Mouse (Mus musculus) hindbrain, postnatal 0 days (tissue): ENCODE measurements around the gene Nipsnap2. TPM values are rescaled to one million over a fixed set of nuclear protein-coding genes. Genes with fewer than 3 reads are reported as not detected.

Experiments
- ATAC-seq: fragments of 200-750 bp; cut with Nextera tagmentation; 2 replicates; pipeline ENCODE4 v1.8.0; 2017; ENCODE audit warnings: mild to moderate bottlenecking, moderate TSS enrichment, moderate library complexity
- DNase-seq: peaks from one replicate; pipeline ENCODE4 v3.0.0-alpha.2; 2015; ENCODE audit warnings: low spot score
- H3K27ac ChIP-seq: fragments of 300-500 bp; sonication (generic); 2 replicates; pipeline ENCODE4 v1.5.1; 2014; ENCODE audit warnings: mild to moderate bottlenecking
- H3K27me3 ChIP-seq: fragments of 300-500 bp; sonication (generic); 2 replicates; pipeline ENCODE4 v1.6.1; 2014; ENCODE audit warnings: low read length, mixed read lengths; ENCODE audit not compliant: insufficient read depth
- H3K36me3 ChIP-seq: fragments of 300-500 bp; sonication (generic); 2 replicates; pipeline ENCODE4 v1.6.1; 2014; ENCODE audit warnings: low read length, mixed read lengths; ENCODE audit not compliant: insufficient read depth
- H3K4me1 ChIP-seq: fragments of 300-500 bp; sonication (generic); 2 replicates; pipeline ENCODE4 v1.6.1; 2014; ENCODE audit warnings: antibody characterized with exemption, low read length, mixed read lengths; ENCODE audit not compliant: insufficient read depth
- H3K4me2 ChIP-seq: fragments of 300-500 bp; sonication (generic); 2 replicates; pipeline ENCODE4 v1.6.1; 2014; ENCODE audit warnings: low read depth, mild to moderate bottlenecking, low read length, moderate library complexity, mixed read lengths
- H3K4me3 ChIP-seq: fragments of 300-500 bp; sonication (generic); 2 replicates; pipeline ENCODE4 v1.5.1; 2014; ENCODE audit warnings: low read length
- H3K9ac ChIP-seq: fragments of 300-500 bp; sonication (generic); replicated peaks from 2 replicates; pipeline ENCODE4 v1.6.1; 2014; ENCODE audit warnings: mild to moderate bottlenecking, low read length, moderate library complexity, mixed read lengths
- H3K9me3 ChIP-seq: fragments of 300-500 bp; sonication (generic); 2 replicates; pipeline ENCODE4 v1.6.1; 2016; ENCODE audit warnings: low read length, mixed read lengths
- CTCF ChIP-seq: IDR thresholded peaks from 2 replicates; pipeline ENCODE4 v1.5.1; 2016; ENCODE audit warnings: antibody characterized with exemption, control low read depth, low read depth
- WGBS: fragments of 180-500 bp; shearing (Covaris S2); extraction: QIAGEN DNeasy Blood & Tissue Kit; methylation state at CpG from one replicate; pipeline ENCODE4 v1.1.7; 2014; 5-methylcytosine and 5-hydroxymethylcytosine counted together
- polyA plus RNA-seq: library from polyadenylated mRNA; unstranded; fragments of >200 nt; fragmentation: Nextera tagmentation; extraction: Ambion mirVana; gene quantifications from 2 replicates; pipeline ENCODE4 v1.2.1, GENCODE M21; 2015
- total RNA-seq: library from RNA; depleted of rRNA; stranded (reverse); fragments of >200 nt; gene quantifications from 2 replicates; pipeline ENCODE4 v1.2.3, GENCODE M21; 2014

The Nipsnap2 gene
- total and polyA plus RNA-seq, 2 experiments from 2014 or later = 75.7 to 115 TPM

GRCm38 (mm10) chr5:129708412-129708811, 16.5 kb upstream of the Nipsnap2 start, which contains the start of gene Sept14:
Gene Sept14, minus strand, starts transcription at chr5:129708512.
- no peak for ATAC-seq
- Histone ChIP-seq H3K27me3 (0 out of 2 replicates have a peak, but pooled peaks cover 1% of the 10 kb centered on the region), H3K9ac (no peak within 1 kb of the TSS), H3K4me2 (no peak within 1 kb of the TSS), H3K4me3 (no peak within 1 kb of the TSS), H3K4me1 (no peaks in the 10 kb centered on the region), H3K27ac (no peak within 1 kb of the TSS), H3K36me3 (no peaks in the 10 kb centered on the region), H3K9me3 (no peaks in the 10 kb centered on the region)
- 64% methylated on average over 2 of the region's 2 CpGs for WGBS
- TF ChIP-seq CTCF = no peak
- no peak for DNase-seq

- Histone ChIP-seq H3K27ac (peak within 1 kb of the TSS; percentile 72), H3K36me3 (peaks cover 19% of the 10 kb centered on the region), H3K27me3 (no peaks in the 10 kb centered on the region), H3K9me3 (no peaks in the 10 kb centered on the region), H3K4me3 (peak within 1 kb of the TSS; percentile 85), H3K4me2 (peak within 1 kb of the TSS; percentile 91), H3K4me1 (0 out of 2 replicates have a peak, but pooled peaks cover 8% of the 10 kb centered on the region), H3K9ac (peak within 1 kb of the TSS; percentile 72)
- DNase-seq (peak; percentile 97), ATAC-seq (peak; percentile 98)
- under 1% methylated on average over 33 of the region's 33 CpGs for WGBS
- peak; percentile 18; the same call in 1 of the 2 replicates for TF ChIP-seq CTCF
Observed at GRCm38 (mm10) chr5:129715326-129715861, 9.5 kb upstream of the Nipsnap2 start, which contains the start of gene Mrps17. Gene Mrps17, plus strand, starts transcription at chr5:129715497.

GRCm38 (mm10) chr5:129717016-129717415, 7.8 kb upstream of the Nipsnap2 start:
- peak; percentile 15; the same call in 1 of the 2 replicates for TF ChIP-seq CTCF
- ATAC-seq = no peak
- H3K9me3 ChIP-seq = no peaks in the 10 kb centered on the region
- H3K27me3 ChIP-seq = no peaks in the 10 kb centered on the region
- H3K36me3 ChIP-seq = peaks cover 19% of the 10 kb centered on the region
- H3K4me3 ChIP-seq = no peak overlapping the region
- H3K4me2 ChIP-seq = no peak overlapping the region
- DNase-seq = no peak
- WGBS = 89% methylated on average over 9 of the region's 9 CpGs
- 0 out of 2 replicates have a peak, but pooled peaks cover 8% of the 10 kb centered on the region for H3K4me1 ChIP-seq
- H3K27ac ChIP-seq = no peak overlapping the region
- no peak overlapping the region for H3K9ac ChIP-seq

- no peak overlapping the region for H3K4me2 ChIP-seq
- 0 out of 2 replicates have a peak, but pooled peaks cover 8% of the 10 kb centered on the region for H3K4me1 ChIP-seq
- H3K36me3 ChIP-seq = peaks cover 19% of the 10 kb centered on the region
- H3K9ac ChIP-seq = no peak overlapping the region
- H3K9me3 ChIP-seq = no peaks in the 10 kb centered on the region
- no peak overlapping the region for H3K4me3 ChIP-seq
- H3K27me3 ChIP-seq = no peaks in the 10 kb centered on the region
- TF ChIP-seq CTCF = no peak
- DNase-seq = no peak
- WGBS = 80% methylated on average over 3 of the region's 3 CpGs
- ATAC-seq = no peak
- H3K27ac ChIP-seq = no peak overlapping the region
Observed at GRCm38 (mm10) chr5:129720176-129720575, 4.7 kb upstream of the Nipsnap2 start.

GRCm38 (mm10) chr5:129724268-129724667, 595 bp upstream of the Nipsnap2 start:
- peak overlapping the region; percentile 55 for H3K4me2 ChIP-seq
- ATAC-seq (no peak), DNase-seq (no peak)
- TF ChIP-seq CTCF = no peak
- H3K9me3 ChIP-seq = no peaks in the 10 kb centered on the region
- 48% methylated on average over 4 of the region's 4 CpGs for WGBS
- H3K36me3 ChIP-seq = peaks cover 4% of the 10 kb centered on the region
- H3K27me3 ChIP-seq = no peaks in the 10 kb centered on the region
- H3K27ac ChIP-seq = peak overlapping the region; percentile 97; the same call in 1 of the 2 replicates
- peak overlapping the region; percentile 88 for H3K4me3 ChIP-seq
- H3K9ac ChIP-seq = peak overlapping the region; percentile 98; the same call in 1 of the 2 replicates
- H3K4me1 ChIP-seq = peaks cover 15% of the 10 kb centered on the region

- Histone ChIP-seq H3K27me3 (no peaks in the 10 kb centered on the region), H3K9ac (peak overlapping the region; percentile 98), H3K4me2 (peak overlapping the region; percentile 55), H3K4me1 (peaks cover 16% of the 10 kb centered on the region), H3K27ac (peak overlapping the region; percentile 97; the same call in 1 of the 2 replicates), H3K4me3 (peak overlapping the region; percentile 88), H3K9me3 (no peaks in the 10 kb centered on the region), H3K36me3 (no peaks in the 10 kb centered on the region)
- peak; percentile 6 for DNase-seq
- WGBS = 9% methylated on average over 7 of the region's 7 CpGs
- TF ChIP-seq CTCF = no peak
- ATAC-seq = no peak
Observed at GRCm38 (mm10) chr5:129725774-129726392, 1.0 kb downstream of the Nipsnap2 start.

GRCm38 (mm10) chr5:129726784-129727183, 1.9 kb downstream of the Nipsnap2 start:
- no peaks in the 10 kb centered on the region for H3K36me3 ChIP-seq
- 78% methylated on average over 3 of the region's 3 CpGs for WGBS
- ATAC-seq (no peak), DNase-seq (no peak)
- H3K9ac ChIP-seq = no peak overlapping the region
- H3K9me3 ChIP-seq = no peaks in the 10 kb centered on the region
- H3K4me1 ChIP-seq = peaks cover 16% of the 10 kb centered on the region
- no peak overlapping the region for H3K4me3 ChIP-seq
- H3K4me2 ChIP-seq = peak overlapping the region; percentile 55; the same call in 1 of the 2 replicates
- no peak for TF ChIP-seq CTCF
- H3K27ac ChIP-seq = no peak overlapping the region
- no peaks in the 10 kb centered on the region for H3K27me3 ChIP-seq
